Mouse (Mus musculus) heart, adult 2 months (tissue): Measurements from ENCODE around the gene Abcc1. TPM values are rescaled to one million over a fixed set of nuclear protein-coding genes. Genes with fewer than 3 reads are reported as not detected.
A peak's percentile ranks its signal among the peaks of the same experiment; 100 is the strongest.

Experiments
- DNase-seq, 2 experiments: peaks; one replicate each; pipeline ENCODE4 v3.0.0; 2021
- H3K27ac ChIP-seq: fragments of 200-600 bp; 2 replicates; pipeline ENCODE4 v1.8.1; 2022
- H3K27me3 ChIP-seq: fragments of 200-500 bp; 2 replicates; pipeline ENCODE4 v1.6.1; 2012; ENCODE audit warnings: mild to moderate bottlenecking, low read length, inconsistent platforms, mixed read lengths; ENCODE audit not compliant: control insufficient read depth, insufficient read depth
- H3K36me3 ChIP-seq: fragments of 200-500 bp; 2 replicates; pipeline ENCODE4 v1.6.1; 2012; ENCODE audit warnings: low read length, inconsistent platforms; ENCODE audit not compliant: control insufficient read depth, insufficient read depth
- H3K4me1 ChIP-seq: fragments of 200-500 bp; 2 replicates; pipeline ENCODE4 v1.6.1; 2011; ENCODE audit warnings: low read length; ENCODE audit not compliant: control insufficient read depth, insufficient read depth
- H3K4me3 ChIP-seq: fragments of 200-600 bp; 2 replicates; pipeline ENCODE4 v1.8.1; 2022
- H3K79me2 ChIP-seq: fragments of 200-500 bp; replicated peaks from 2 replicates; pipeline ENCODE4 v1.6.1; 2012; ENCODE audit warnings: mild to moderate bottlenecking, inconsistent platforms, low read length, moderate library complexity, mixed read lengths; ENCODE audit not compliant: control insufficient read depth, insufficient read depth
- H3K9ac ChIP-seq: fragments of 200-500 bp; 2 replicates; pipeline ENCODE4 v1.6.1; 2012; ENCODE audit warnings: low read depth, mild to moderate bottlenecking, control low read depth, inconsistent platforms, low read length, mixed read lengths
- CTCF ChIP-seq: fragments of 200-600 bp; IDR thresholded peaks from 2 replicates; pipeline ENCODE4 v1.8.1; 2022; ENCODE audit warnings: antibody characterized with exemption, mild to moderate bottlenecking, moderate library complexity
- EP300 ChIP-seq: fragments of 200-500 bp; IDR thresholded peaks from 2 replicates; pipeline ENCODE4 v1.6.1; 2011; ENCODE audit warnings: low read depth, low read length, control low read depth; ENCODE audit not compliant: insufficient read depth
- POLR2A ChIP-seq: fragments of 200-500 bp; IDR thresholded peaks from 2 replicates; pipeline ENCODE4 v1.6.1; 2011; ENCODE audit warnings: mild to moderate bottlenecking, low read depth, low read length, control low read depth; ENCODE audit not compliant: insufficient read depth
- WGBS: fragments of 180-500 bp; shearing (Covaris S2); methylation state at CpG from one replicate; pipeline ENCODE4 v1.1.7; 2018; 5-methylcytosine and 5-hydroxymethylcytosine counted together
- intact Hi-C: fragments of 180-260 bp; cut with DNase I; formaldehyde crosslinking; loops from one replicate; pipeline ENCODE4 v1.15.1; 2025
- polyA plus RNA-seq: library from polyadenylated mRNA; depleted of rRNA; stranded (reverse); fragments of >200 nt; gene quantifications from 2 replicates; pipeline ENCODE4 v1.2.3, GENCODE M21; 2012
- total RNA-seq, 2 experiments: library from RNA; stranded (reverse); gene quantifications; 2 replicates each; pipeline ENCODE4 v1.2.3; 2021

Gene Abcc1
- total and polyA plus RNA-seq, 3 experiments, result 14.4 to 37.5 (median 21.4) TPM

GRCm38 (mm10) chr16:14371367-14371766 lies 10.0 kb downstream of the Abcc1 start:
- no peak overlapping the region for H3K9ac ChIP-seq
- peaks cover under 1% of the 10 kb centered on the region; the same call in 1 of the 2 replicates for H3K79me2 ChIP-seq
- H3K27me3 ChIP-seq, result no peaks in the 10 kb centered on the region
- TF ChIP-seq EP300, result peak; percentile 76; the same call in 1 of the 2 replicates
- peak; percentile 41; the same call in 1 of the 2 replicates for TF ChIP-seq POLR2A
- no peak for TF ChIP-seq CTCF
- peak overlapping the region; percentile 84 for H3K27ac ChIP-seq
- DNase-seq, result peak in 1 of 2 experiments; percentile 71
- no peak overlapping the region for H3K4me3 ChIP-seq
- intact Hi-C loops, result no loop called here
- peaks cover 12% of the 10 kb centered on the region for H3K36me3 ChIP-seq
- peaks cover 15% of the 10 kb centered on the region for H3K4me1 ChIP-seq
- 44% methylated on average over 1 of the region's 1 CpGs for WGBS

- H3K79me2 ChIP-seq, result peaks cover 1% of the 10 kb centered on the region; the same call in 1 of the 2 replicates
- 41% methylated on average over 1 of the region's 1 CpGs for WGBS
- no peak overlapping the region for H3K9ac ChIP-seq
- intact Hi-C loops, result no loop called here
- no peaks in the 10 kb centered on the region for H3K27me3 ChIP-seq
- TF ChIP-seq POLR2A (no peak), CTCF (no peak), EP300 (no peak)
- H3K27ac ChIP-seq, result peak overlapping the region; percentile 84
- H3K4me3 ChIP-seq, result no peak overlapping the region
- DNase-seq, result no peak
- peaks cover 12% of the 10 kb centered on the region for H3K36me3 ChIP-seq
- peaks cover 17% of the 10 kb centered on the region for H3K4me1 ChIP-seq
Observed at GRCm38 (mm10) chr16:14372382-14372781, 11.0 kb downstream of the Abcc1 start.

- Histone ChIP-seq H3K27ac (peak overlapping the region; percentile 84), H3K27me3 (no peaks in the 10 kb centered on the region), H3K4me3 (no peak overlapping the region), H3K4me1 (peaks cover 18% of the 10 kb centered on the region), H3K9ac (peak overlapping the region; percentile 57), H3K79me2 (peaks cover 2% of the 10 kb centered on the region), H3K36me3 (peaks cover 16% of the 10 kb centered on the region)
- no peak for TF ChIP-seq POLR2A
- TF ChIP-seq CTCF, result no peak
- no peak for TF ChIP-seq EP300
- whole genome bisulfite sequencing, result 17% methylated on average over 4 of the region's 4 CpGs
- DNase-seq, result no peak
- intact Hi-C loops, result no loop called here
Observed at GRCm38 (mm10) chr16:14372817-14373301, 11.5 kb downstream of the Abcc1 start.

- intact Hi-C loops, result no loop called here
- TF ChIP-seq CTCF (no peak), EP300 (no peak), POLR2A (no peak)
Observed at GRCm38 (mm10) chr16:14375942-14376341, 14.6 kb downstream of the Abcc1 start.

GRCm38 (mm10) chr16:14376352-14376751 lies 15.0 kb downstream of the Abcc1 start:
- no peaks in the 10 kb centered on the region for H3K27me3 ChIP-seq
- H3K27ac ChIP-seq, result peak overlapping the region; percentile 83
- intact Hi-C loops, result no loop called here
- peaks cover 3% of the 10 kb centered on the region for H3K79me2 ChIP-seq
- no peak for TF ChIP-seq CTCF
- TF ChIP-seq EP300, result no peak
- no peak for TF ChIP-seq POLR2A
- DNase-seq, result no peak
- no peak overlapping the region for H3K4me3 ChIP-seq
- H3K9ac ChIP-seq, result 0 out of 2 replicates have a peak overlapping the region, but pooled peaks have one; percentile 22
- H3K4me1 ChIP-seq, result peaks cover 29% of the 10 kb centered on the region
- peaks cover 22% of the 10 kb centered on the region for H3K36me3 ChIP-seq
- 81% methylated on average over 2 of the region's 2 CpGs for WGBS

More at GRCm38 (mm10) chr16:14375942-14376341, 14.6 kb downstream of the Abcc1 start:
- no peak for DNase-seq
- Histone ChIP-seq H3K27me3 (no peaks in the 10 kb centered on the region), H3K36me3 (peaks cover 22% of the 10 kb centered on the region), H3K27ac (peak overlapping the region; percentile 83), H3K4me3 (no peak overlapping the region), H3K4me1 (peaks cover 27% of the 10 kb centered on the region), H3K79me2 (peaks cover 3% of the 10 kb centered on the region), H3K9ac (no peak overlapping the region)
- 100% methylated on average over 1 of the region's 1 CpGs for WGBS

GRCm38 (mm10) chr16:14377321-14377720 lies 16.0 kb downstream of the Abcc1 start:
- no peaks in the 10 kb centered on the region for H3K27me3 ChIP-seq
- TF ChIP-seq EP300 (peak; percentile 74), POLR2A (peak; percentile 60), CTCF (no peak)
- WGBS, result 56% methylated on average over 2 of the region's 2 CpGs
- no peak overlapping the region for H3K9ac ChIP-seq
- H3K4me1 ChIP-seq, result peaks cover 26% of the 10 kb centered on the region
- peaks cover 22% of the 10 kb centered on the region for H3K36me3 ChIP-seq
- peak overlapping the region; percentile 83 for H3K27ac ChIP-seq
- DNase-seq, result peak; percentile 49 to 85
- H3K79me2 ChIP-seq, result peaks cover 3% of the 10 kb centered on the region
- intact Hi-C loops, result no loop called here
- no peak overlapping the region for H3K4me3 ChIP-seq
